Mouse (Mus musculus) stomach, postnatal 0 days (tissue): Measurements from ENCODE around the gene Sgip1. TPM values are rescaled to one million over a fixed set of nuclear protein-coding genes. Genes with fewer than 3 reads are reported as not detected.

Source experiments
- ATAC-seq: fragments of 200-750 bp; cut with Nextera tagmentation; 2 replicates; pipeline ENCODE4 v1.8.0; 2017; ENCODE audit not compliant: low FRiP score, low TSS enrichment
- DNase-seq: peaks from one replicate; pipeline ENCODE4 v3.0.0-alpha.2; 2016; ENCODE audit warnings: low spot score
- H3K27ac ChIP-seq: fragments of 300-500 bp; sonication (generic); replicated peaks from 2 replicates; pipeline ENCODE4 v1.5.1; 2014; ENCODE audit warnings: mild to moderate bottlenecking, control low read depth
- H3K27me3 ChIP-seq: fragments of 300-500 bp; sonication (generic); 2 replicates; pipeline ENCODE4 v1.6.1; 2014; ENCODE audit warnings: low read length; ENCODE audit not compliant: control insufficient read depth, insufficient read depth
- H3K36me3 ChIP-seq: fragments of 300-500 bp; sonication (generic); 2 replicates; pipeline ENCODE4 v1.6.1; 2014; ENCODE audit warnings: low read length, mixed read lengths; ENCODE audit not compliant: control insufficient read depth, insufficient read depth
- H3K4me1 ChIP-seq: fragments of 300-500 bp; sonication (generic); replicated peaks from 2 replicates; pipeline ENCODE4 v1.6.1; 2014; ENCODE audit warnings: antibody characterized with exemption; ENCODE audit not compliant: control insufficient read depth, insufficient read depth
- H3K4me2 ChIP-seq: fragments of 300-500 bp; sonication (generic); replicated peaks from 2 replicates; pipeline ENCODE4 v1.6.1; 2014; ENCODE audit warnings: low read depth, mild to moderate bottlenecking, control low read depth, moderate library complexity
- H3K4me3 ChIP-seq: fragments of 300-500 bp; sonication (generic); 2 replicates; pipeline ENCODE4 v1.5.1; 2014; ENCODE audit warnings: low read depth, low read length, control low read depth
- H3K9ac ChIP-seq: fragments of 300-500 bp; sonication (generic); 2 replicates; pipeline ENCODE4 v1.6.1; 2014; ENCODE audit warnings: mild to moderate bottlenecking, low read length, control low read depth, mixed read lengths
- H3K9me3 ChIP-seq: fragments of 300-500 bp; sonication (generic); 2 replicates; pipeline ENCODE4 v1.6.1; 2016; ENCODE audit warnings: low read length; ENCODE audit not compliant: control insufficient read depth
- CTCF ChIP-seq: IDR thresholded peaks from 2 replicates; pipeline ENCODE4 v1.5.1; 2016; ENCODE audit warnings: antibody characterized with exemption, low read depth, mild to moderate bottlenecking, moderate library complexity
- EP300 ChIP-seq: optimal IDR thresholded peaks from 2 replicates; pipeline ENCODE3; 2016; ENCODE audit warnings: antibody characterized with exemption
- WGBS: fragments of 180-500 bp; shearing (Covaris S2); extraction: QIAGEN DNeasy Blood & Tissue Kit; methylation state at CpG from one replicate; pipeline ENCODE4 v1.1.7; 2014; 5-methylcytosine and 5-hydroxymethylcytosine counted together
- polyA plus RNA-seq: library from polyadenylated mRNA; unstranded; fragments of >200 nt; fragmentation: Nextera tagmentation; extraction: Ambion mirVana; gene quantifications from 2 replicates; pipeline ENCODE4 v1.2.1, GENCODE M21; 2015

Gene Sgip1
- polyA plus RNA-seq, 1 experiment from 2014 or later: 2.4 TPM

DNA sequence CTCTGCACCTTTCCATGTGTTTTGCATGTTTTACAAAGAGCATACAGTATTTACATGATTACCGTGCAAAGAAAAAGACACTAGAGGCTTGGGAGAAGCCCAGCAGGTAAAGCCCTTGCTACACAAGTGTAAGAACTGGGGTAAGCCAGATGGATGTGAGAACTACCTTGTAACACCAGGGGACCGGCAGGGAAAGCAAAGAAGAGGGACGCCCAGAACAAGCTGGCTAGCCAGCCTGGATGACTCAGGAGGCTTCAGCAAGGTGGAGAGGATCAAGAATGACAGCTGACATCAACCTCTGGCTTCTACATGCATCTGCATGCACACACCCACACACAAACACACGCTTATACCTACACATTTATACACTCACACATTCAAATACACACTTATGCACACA lies 248.9 kb downstream of the Sgip1 start:
- Histone ChIP-seq H3K9me3 (no peaks in the 10 kb centered on the region), H3K27ac (no peak overlapping the region), H3K36me3 (no peaks in the 10 kb centered on the region), H3K4me1 (no peaks in the 10 kb centered on the region), H3K4me2 (no peak overlapping the region), H3K27me3 (no peaks in the 10 kb centered on the region), H3K4me3 (no peak overlapping the region), H3K9ac (no peak overlapping the region)
- 67% methylated on average over 4 of the region's 4 CpGs for WGBS
- DNase-seq: no peak
- no peak for TF ChIP-seq EP300
- TF ChIP-seq CTCF: no peak
- no peak for ATAC-seq

DNA sequence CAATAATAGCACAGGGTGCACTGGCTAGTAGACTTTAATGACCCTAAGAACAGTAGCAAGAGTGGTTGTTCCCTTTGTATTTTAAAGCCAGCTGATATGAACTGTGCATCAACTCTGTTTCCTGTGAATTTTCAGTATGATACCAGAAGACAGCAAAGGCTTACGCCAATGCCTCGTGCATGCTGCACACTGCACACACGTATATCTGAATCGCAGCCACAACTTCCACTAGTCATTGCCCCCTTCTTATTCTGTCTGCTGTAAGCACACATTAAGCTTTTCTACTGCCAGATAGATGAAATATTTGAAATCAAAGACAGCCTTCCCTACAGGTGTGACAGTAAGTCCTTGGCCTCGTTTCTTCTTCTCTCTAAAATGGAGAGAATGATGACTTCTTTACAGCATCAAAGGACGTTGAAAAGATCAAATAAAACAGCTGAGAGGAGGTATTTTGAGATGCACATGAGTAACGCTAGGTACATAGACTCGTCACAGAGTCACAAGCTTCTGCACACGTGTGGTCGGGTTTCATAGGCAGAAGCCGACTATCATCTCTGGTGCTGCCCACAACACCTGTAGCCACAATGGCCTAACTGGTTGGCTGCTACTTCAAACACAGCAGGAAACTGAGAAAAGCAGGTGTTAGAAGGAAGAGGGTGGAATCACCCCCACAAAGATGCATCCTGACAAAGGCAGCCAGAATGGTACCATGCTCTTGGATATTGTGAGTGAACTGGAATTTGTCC lies 249.7 kb downstream of the Sgip1 start:
- Histone ChIP-seq H3K27ac (no peak overlapping the region), H3K4me3 (no peak overlapping the region), H3K4me2 (no peak overlapping the region), H3K27me3 (no peaks in the 10 kb centered on the region), H3K4me1 (no peaks in the 10 kb centered on the region), H3K9me3 (no peaks in the 10 kb centered on the region), H3K36me3 (no peaks in the 10 kb centered on the region), H3K9ac (no peak overlapping the region)
- no peak for TF ChIP-seq EP300
- TF ChIP-seq CTCF: no peak
- WGBS: 76% methylated on average over 11 of the region's 11 CpGs
- DNase-seq (no peak), ATAC-seq (no peak)

DNA sequence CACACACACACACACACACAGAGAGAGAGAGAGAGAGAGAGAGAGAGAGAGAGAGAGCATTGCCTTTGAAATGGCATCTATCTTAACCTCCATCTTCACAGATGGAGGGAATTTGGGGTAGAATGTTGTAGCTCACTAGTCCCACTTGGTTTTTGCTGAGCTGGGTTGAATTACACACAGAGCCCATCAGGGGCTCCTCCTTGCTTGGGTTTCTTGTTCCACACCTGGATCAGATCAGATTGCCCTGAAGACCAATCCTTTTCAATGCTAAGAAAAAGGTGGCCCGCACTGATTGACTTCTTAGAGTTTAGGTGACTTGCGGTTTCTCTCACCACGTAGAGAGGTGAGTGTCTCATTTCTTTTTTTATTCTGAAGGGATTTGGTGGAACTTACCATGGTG lies 250.6 kb downstream of the Sgip1 start:
- DNase-seq: no peak
- 81% methylated on average over 3 of the region's 3 CpGs for WGBS
- Histone ChIP-seq H3K9ac (no peak overlapping the region), H3K4me1 (no peaks in the 10 kb centered on the region), H3K4me3 (no peak overlapping the region), H3K4me2 (no peak overlapping the region), H3K27me3 (no peaks in the 10 kb centered on the region), H3K27ac (no peak overlapping the region), H3K9me3 (no peaks in the 10 kb centered on the region), H3K36me3 (no peaks in the 10 kb centered on the region)
- no peak for TF ChIP-seq CTCF
- TF ChIP-seq EP300: no peak
- no peak for ATAC-seq

DNA sequence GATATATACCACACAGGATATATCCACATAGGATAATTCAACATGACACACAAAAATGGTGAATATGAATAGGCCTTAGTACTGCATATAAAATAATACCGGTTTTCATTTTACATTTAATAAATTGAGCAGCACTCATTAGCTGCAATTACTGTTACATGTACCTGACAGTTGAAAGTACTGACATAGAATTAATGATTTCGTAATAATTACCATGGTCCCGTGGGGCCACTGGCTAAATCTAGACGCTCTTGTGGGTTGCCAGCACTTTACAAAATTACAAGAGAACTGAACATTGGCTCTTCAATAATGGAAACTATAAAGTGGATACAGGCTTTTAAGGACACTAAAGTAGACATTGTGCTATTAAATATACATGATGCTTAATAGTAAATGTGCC lies 263.6 kb downstream of the Sgip1 start:
- H3K4me1 ChIP-seq: no peaks in the 10 kb centered on the region
- no peak overlapping the region for H3K4me2 ChIP-seq
- no peak for TF ChIP-seq CTCF
- no peak for TF ChIP-seq EP300
- H3K27me3 ChIP-seq: no peaks in the 10 kb centered on the region
- no peaks in the 10 kb centered on the region for H3K36me3 ChIP-seq
- no peak overlapping the region for H3K27ac ChIP-seq
- ATAC-seq: no peak
- no peak overlapping the region for H3K4me3 ChIP-seq
- WGBS: 86% methylated on average over 4 of the region's 4 CpGs
- no peak for DNase-seq
- no peaks in the 10 kb centered on the region for H3K9me3 ChIP-seq
- H3K9ac ChIP-seq: no peak overlapping the region

DNA sequence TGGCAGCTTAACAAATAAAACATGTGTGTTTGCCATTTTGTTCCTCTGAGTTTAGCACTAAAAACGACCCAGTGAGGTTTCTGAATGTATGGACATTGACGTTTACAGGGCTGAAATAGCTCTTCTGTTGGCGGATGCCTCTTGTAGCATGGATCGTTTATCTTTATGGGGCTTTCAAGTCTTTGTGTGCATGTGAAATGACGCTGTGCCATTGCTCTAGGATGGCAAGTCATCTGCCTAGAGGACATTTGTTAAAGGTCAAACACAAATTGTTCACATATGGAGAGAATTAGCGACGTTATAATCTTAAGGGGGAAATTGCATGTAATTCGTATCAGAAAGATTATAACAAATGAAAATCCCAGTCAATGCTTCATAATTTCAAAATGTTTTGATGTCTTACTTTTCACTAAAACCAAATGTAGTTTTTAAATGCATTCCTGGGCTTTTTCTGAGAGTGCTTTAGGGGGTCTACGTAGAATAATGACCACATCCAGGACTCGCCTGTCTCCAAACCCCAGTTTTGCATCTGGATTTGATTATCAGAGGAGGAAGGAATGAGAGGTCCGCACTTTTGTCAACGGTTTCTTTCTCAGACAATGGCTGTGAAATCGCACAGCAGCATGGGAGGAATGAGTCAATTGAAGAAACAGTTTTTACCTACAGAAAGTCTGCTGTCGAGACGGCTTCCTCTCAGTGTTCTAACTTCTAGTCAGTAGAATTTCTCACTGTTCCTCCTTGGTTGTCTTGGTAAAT lies 264.3 kb downstream of the Sgip1 start:
- DNase-seq: no peak
- Histone ChIP-seq H3K27me3 (no peaks in the 10 kb centered on the region), H3K36me3 (no peaks in the 10 kb centered on the region), H3K9me3 (no peaks in the 10 kb centered on the region), H3K4me3 (no peak overlapping the region), H3K27ac (no peak overlapping the region), H3K4me1 (no peaks in the 10 kb centered on the region), H3K9ac (no peak overlapping the region), H3K4me2 (no peak overlapping the region)
- WGBS: 63% methylated on average over 15 of the region's 15 CpGs
- no peak for ATAC-seq
- no peak for TF ChIP-seq CTCF
- TF ChIP-seq EP300: no peak

- TF ChIP-seq CTCF (no peak), EP300 (no peak)
- H3K36me3 ChIP-seq: no peaks in the 10 kb centered on the region
- H3K9ac ChIP-seq: no peak overlapping the region
- H3K27me3 ChIP-seq: no peaks in the 10 kb centered on the region
- no peak overlapping the region for H3K4me3 ChIP-seq
- H3K4me1 ChIP-seq: no peaks in the 10 kb centered on the region
- DNase-seq (no peak), ATAC-seq (no peak)
- no peaks in the 10 kb centered on the region for H3K9me3 ChIP-seq
- whole genome bisulfite sequencing: 79% methylated on average over 5 of the region's 5 CpGs
- H3K4me2 ChIP-seq: no peak overlapping the region
- no peak overlapping the region for H3K27ac ChIP-seq
Observed at GRCm38 (mm10) chr4:103006266-103006665, 265.2 kb downstream of the Sgip1 start.
